Mouse (Mus musculus) bone marrow, adult 2 months (tissue): Measurements from ENCODE around the gene Commd7.

Experiments used
- CTCF ChIP-seq: fragments of 200-500 bp; IDR thresholded peaks from 2 replicates; pipeline ENCODE4 v1.5.1; 2011; ENCODE audit warnings: low read length, control low read depth; ENCODE audit not compliant: control insufficient read depth, insufficient read depth
- POLR2A ChIP-seq: fragments of 200-500 bp; IDR thresholded peaks from 2 replicates; pipeline ENCODE4 v1.6.1; 2011; ENCODE audit warnings: low read depth, mild to moderate bottlenecking, control low read depth, low read length, borderline replicate concordance; ENCODE audit not compliant: control insufficient read depth

- TF ChIP-seq CTCF (no peak), POLR2A (no peak)
These were observed 17.6 kb upstream of the Commd7 start for GRCm38 (mm10) chr2:153650014-153650687.
